Mouse (Mus musculus): ENCODE results near the gene Acss1.

DNA sequence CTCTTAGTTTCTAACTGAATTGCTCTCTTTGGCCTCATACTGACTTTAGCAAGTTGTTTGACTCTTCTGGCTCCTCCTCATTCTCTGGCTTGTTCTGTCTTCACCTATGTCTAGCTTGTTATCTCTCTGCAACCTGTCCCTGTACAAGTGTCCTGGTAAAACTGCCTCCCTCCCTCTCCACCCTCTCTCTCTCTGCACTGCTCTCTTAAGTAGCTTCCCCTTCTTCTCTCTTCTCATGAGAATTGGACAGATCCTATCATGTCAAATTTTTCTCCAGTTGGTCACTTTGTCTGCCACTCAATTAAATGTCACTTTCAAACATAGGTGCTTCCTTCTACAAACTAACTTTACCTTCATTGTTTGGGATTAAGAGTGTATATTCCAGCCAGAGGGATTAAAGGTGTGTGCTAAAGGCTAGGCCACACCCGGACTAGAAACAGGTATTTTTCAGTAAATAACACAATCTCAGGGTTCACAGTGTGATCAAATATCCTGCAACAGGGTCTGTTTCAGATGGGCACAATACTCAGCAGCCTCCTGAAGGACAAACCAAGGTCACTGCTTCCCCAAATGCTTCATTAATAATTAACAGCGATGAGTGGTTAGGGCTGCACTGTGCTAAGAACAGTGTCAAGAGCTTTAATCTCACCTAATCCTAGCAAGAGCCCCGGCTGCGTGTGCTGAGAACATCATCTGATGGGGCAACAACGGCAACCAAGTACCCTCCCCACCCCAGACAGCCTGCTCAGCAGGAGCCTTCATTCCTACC lies 4.0 kb downstream of the Acss1 start:
- TF ChIP-seq CTCF (IDR thresholded peaks at IDR 0.05; ENCODE audit: control insufficient read depth, insufficient read depth, low read length): no peak
- TF ChIP-seq POLR2A (IDR thresholded peaks at IDR 0.05; ENCODE audit: borderline replicate concordance, control insufficient read depth, low read depth, low read length): no peak
